Mouse (Mus musculus) heart, postnatal 36 days (tissue): ENCODE measurements around the gene Naaladl1. TPM values are rescaled to one million over a fixed set of nuclear protein-coding genes. Genes with fewer than 3 reads are reported as not detected.
"Not testable (repeated sequence)": the region's sequence is repeated elsewhere in the genome, so short reads cannot be mapped to it uniquely, and the experiment has no call there.

Experiments
- DNase-seq, 2 experiments: peaks; one replicate each; pipeline ENCODE4 v3.0.0; 2021 to 2022
- intact Hi-C: fragments of 180-260 bp; cut with DNase I; formaldehyde crosslinking; loops from one replicate; pipeline ENCODE4 v1.15.1; 2025
- total RNA-seq, 2 experiments: library from RNA; stranded (reverse); gene quantifications; 2 replicates each; pipeline ENCODE4 v1.2.3; 2021

The Naaladl1 gene
- total RNA-seq, 2 experiments from 2014 or later = not detected

GRCm38 (mm10) chr19:6126789-6127580, 21.4 kb downstream of the Naaladl1 start:
- DNase-seq = no peak
- intact Hi-C loops = loop anchor here (2.0 to 5.0 kb wide), 2 partner anchors 80 to 162 kb away; partner anchors contain the start of genes Pola2 and Syvn1

GRCm38 (mm10) chr19:6127760-6128341, 22.3 kb downstream of the Naaladl1 start, which contains the start of gene Snx15:
TSS of gene Snx15 (minus strand) at chr19:6128304.
- intact Hi-C loops = loop anchor here (2.0 to 5.0 kb wide), 2 partner anchors 81 to 163 kb away; partner anchors contain the start of genes Pola2 and Syvn1
- peak; percentile 90 to 95 for DNase-seq

GRCm38 (mm10) chr19:6130414-6131128, 25.0 kb downstream of the Naaladl1 start:
- intact Hi-C loops, DNase-seq: not testable (repeated sequence)

GRCm38 (mm10) chr19:6132171-6132827, 26.7 kb downstream of the Naaladl1 start:
- intact Hi-C loops = no loop called here
- no peak for DNase-seq

DNA sequence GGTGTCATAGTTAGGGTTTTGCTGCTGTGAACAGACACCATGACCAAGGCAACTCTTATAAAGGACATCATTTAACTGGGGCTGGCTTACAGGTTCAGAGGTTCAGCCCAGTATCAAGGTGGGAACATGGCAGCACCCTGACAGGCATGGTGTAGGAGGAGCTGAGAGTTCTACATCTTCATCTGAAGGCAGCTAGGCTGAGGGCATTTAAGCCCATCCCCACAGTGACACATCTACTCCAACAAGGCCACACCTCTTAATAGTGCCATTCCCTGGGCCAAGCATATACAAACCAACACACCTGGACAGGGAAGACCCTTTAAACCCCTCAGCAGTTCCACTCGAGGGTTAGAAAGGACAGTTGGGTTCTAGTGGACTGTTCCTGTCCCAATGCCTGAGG, 27.6 kb downstream of the Naaladl1 start:
- DNase-seq, intact Hi-C loops: not testable (repeated sequence)

DNA sequence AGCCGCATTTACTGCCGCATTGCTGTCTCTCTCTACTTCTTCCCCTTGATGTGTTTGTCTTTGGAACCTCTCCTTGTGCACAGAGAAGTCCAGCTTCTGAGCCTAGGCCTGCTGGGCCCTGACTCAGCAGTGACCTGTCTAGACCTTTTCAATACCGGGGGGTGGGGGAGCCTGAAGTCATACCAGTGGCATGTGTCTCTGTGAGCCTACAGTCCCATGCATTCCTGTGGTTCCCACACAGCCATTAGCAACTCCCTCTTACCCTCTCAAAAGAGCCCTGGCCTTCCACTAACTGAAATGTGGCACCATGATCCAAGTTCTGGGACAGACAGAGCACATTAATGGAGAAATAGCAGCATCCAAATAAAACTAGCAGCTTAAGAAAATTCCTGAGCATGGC, 30.8 kb downstream of the Naaladl1 start:
- DNase-seq = no peak
- intact Hi-C loops = no loop called here

DNA sequence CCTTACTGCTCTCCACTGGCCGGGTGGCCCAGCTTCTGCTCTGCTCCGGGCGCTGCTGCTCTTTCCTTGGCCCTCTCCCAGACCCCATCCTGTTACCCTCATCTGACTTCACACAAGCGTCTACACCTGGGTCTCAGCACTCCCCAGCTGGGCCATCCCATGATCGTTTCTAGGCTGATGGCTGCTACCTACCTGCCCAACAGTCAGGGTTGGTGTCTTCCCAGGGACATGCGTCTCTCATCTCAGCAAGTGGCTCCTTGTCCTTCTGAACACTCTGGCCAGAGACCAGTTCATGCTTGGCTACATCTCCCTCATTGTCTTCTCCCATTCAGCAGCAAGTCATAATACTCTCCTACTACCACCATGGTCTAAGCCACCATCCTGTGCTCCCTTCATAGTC, 34.1 kb downstream of the Naaladl1 start:
- DNase-seq = no peak
- intact Hi-C loops = loop anchor here (2.0 to 5.0 kb wide), 2 partner anchors 97 to 193 kb away; partner anchors contain the start of gene Men1

DNA sequence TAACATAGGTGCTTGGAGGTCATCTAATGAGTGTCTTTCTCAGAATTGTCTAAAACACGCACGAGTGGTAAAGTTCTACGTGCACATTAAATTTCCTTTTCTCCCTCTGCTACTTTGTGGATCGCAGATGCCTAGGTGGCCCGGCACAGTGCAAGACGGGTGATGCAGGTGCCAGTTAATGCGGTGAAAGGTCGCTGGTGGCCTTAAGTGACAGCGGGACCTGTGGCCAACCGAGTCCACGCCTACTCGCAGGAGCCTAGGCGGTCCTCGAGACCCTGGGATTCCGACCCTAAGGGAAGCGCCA, 34.7 kb downstream of the Naaladl1 start:
- intact Hi-C loops = loop anchor here (2.0 to 5.0 kb wide), 2 partner anchors 96 to 192 kb away; partner anchors contain the start of gene Men1

GRCm38 (mm10) chr19:6140678-6141393, 35.3 kb downstream of the Naaladl1 start, which contains the start of gene Batf2:
TSS of gene Batf2 (plus strand) at chr19:6140983.
- intact Hi-C loops = loop anchor here (2.0 to 5.0 kb wide), 2 partner anchors 96 to 191 kb away; partner anchors contain the start of gene Men1
- DNase-seq = peak; percentile 86 to 94

More for the DNA sequence above, 34.7 kb downstream of the Naaladl1 start:
- DNase-seq = no peak

- peak; percentile 71 for DNase-seq
- intact Hi-C loops = loop anchor here (2.0 to 5.0 kb wide), 2 partner anchors 95 to 191 kb away; partner anchors contain the start of gene Men1
Measured at GRCm38 (mm10) chr19:6141394-6141749, 35.8 kb downstream of the Naaladl1 start, which contains the start of gene Arl2. TSS of gene Arl2 (minus strand) at chr19:6141548.

DNA sequence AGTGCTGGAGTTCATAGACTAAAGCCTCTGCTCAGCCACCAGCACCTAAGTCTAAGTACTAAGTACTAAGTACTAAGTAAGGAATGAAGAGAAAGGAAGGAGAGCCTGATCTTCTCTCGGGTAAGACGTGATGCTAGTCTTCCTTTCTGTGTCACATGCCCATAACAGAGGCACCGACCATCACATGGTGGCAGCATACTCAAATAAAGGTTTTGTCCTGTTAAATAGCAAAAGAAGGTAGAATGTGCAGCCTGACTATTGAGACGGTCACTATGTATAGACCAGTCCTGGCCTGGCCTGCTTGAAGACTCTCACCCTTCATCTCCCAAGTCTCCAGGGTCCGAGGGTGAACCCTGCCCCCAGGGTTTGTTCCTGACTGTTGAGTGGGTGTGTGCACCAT, 39.3 kb downstream of the Naaladl1 start:
- intact Hi-C loops = loop anchor here (5.0 kb wide), 1 partner anchor 187 kb away; the partner anchor contains the start of gene Men1
- DNase-seq = no peak

DNA sequence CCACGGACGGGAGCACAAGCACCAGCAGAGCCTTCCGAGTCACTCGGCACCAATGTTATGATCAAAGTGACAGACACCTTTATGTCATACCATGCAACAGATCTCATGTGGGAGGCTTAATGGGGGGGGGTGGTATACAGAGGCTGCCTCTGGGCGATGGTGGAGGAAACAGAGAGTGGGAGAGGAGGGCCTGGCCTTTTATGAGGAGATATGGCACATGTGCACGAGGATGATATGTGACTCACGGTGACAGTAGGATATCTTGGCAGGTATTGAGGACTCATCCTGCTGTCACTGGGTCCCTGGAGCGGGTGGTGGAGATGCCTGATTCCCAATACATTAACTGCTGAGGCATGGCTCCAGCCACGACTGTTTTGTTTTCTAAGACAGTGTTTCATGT, 49.6 kb downstream of the Naaladl1 start:
- intact Hi-C loops = no loop called here
- DNase-seq = no peak

DNA sequence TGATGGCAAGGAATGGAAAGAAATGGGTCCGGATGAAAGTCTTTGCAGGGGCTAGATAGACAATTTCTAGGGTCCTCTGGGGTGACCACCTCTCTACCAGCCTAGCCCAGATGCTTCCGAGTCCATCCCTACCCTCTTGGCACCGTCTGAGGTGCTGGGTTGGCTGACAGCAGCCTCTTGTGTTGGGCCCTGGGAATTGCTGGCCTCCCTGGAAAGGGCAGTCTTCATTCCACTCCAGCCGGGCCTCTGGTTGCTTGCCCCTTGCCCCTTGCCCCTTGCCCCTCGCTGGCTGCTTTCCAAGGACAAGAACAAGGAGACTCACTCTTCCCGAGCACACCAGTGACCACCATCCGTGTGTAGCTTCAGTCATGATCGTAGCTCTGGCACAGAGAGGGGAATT, 50.8 kb downstream of the Naaladl1 start:
- DNase-seq = no peak
- intact Hi-C loops = no loop called here

- no peak for DNase-seq
- intact Hi-C loops = no loop called here
Measured at GRCm38 (mm10) chr19:6157220-6157619, 51.6 kb downstream of the Naaladl1 start.

GRCm38 (mm10) chr19:6163872-6164547, 58.4 kb downstream of the Naaladl1 start:
- intact Hi-C loops = no loop called here
- DNase-seq = peak; percentile 30 to 37
